Mouse (Mus musculus) large intestine, adult 2 months (tissue): ENCODE results near the gene Plac1. TPM values are rescaled to one million over a fixed set of nuclear protein-coding genes. Genes with fewer than 3 reads are reported as not detected.
"Not testable (repeated sequence)": the region's sequence is repeated elsewhere in the genome, so short reads cannot be mapped to it uniquely, and the experiment has no call there.

Experiments used
- DNase-seq: peaks from one replicate; pipeline ENCODE4 v3.0.0-alpha.2; 2012; ENCODE audit warnings: low read depth, low spot score
- WGBS: fragments of 180-500 bp; shearing (Covaris S2); methylation state at CpG from one replicate; pipeline ENCODE4 v1.1.7; 2018; 5-methylcytosine and 5-hydroxymethylcytosine counted together
- polyA plus RNA-seq: library from polyadenylated mRNA; depleted of rRNA; stranded (reverse); fragments of >200 nt; gene quantifications from 2 replicates; pipeline ENCODE4 v1.2.3, GENCODE M21; 2012

Gene Plac1
- polyA plus RNA-seq, 1 experiment: not detected

DNA sequence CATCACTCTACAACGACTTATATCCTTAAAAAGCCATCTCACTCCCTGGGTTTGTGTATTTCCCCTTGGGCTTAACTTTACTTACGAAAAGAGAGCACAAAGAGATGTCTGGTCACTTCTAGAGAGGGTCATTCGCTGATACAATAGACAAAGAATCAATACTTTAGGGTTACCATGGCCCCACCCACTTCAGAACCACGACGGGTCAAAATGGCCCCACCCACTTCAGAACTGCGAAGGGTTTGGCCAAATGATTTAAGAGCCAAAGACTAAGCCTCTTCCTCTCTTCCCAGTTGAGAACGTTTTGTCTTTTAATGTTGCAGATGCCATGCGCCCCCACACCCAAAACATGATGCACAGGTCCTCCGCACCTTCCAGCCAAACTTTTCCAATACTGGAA lies 184.1 kb downstream of the Plac1 start:
- WGBS: 25% methylated on average over 9 of the region's 9 CpGs
- no peak for DNase-seq

- 48% methylated on average over 5 of the region's 5 CpGs for WGBS
Observed at GRCm38 (mm10) chrX:53053885-53054284, 186.0 kb downstream of the Plac1 start.

GRCm38 (mm10) chrX:53052652-53053500 lies 187.0 kb downstream of the Plac1 start:
- no peak for DNase-seq
- 36% methylated on average over 12 of the region's 13 CpGs for WGBS

More at GRCm38 (mm10) chrX:53053885-53054284, 186.0 kb downstream of the Plac1 start:
- no peak for DNase-seq

- 33% methylated on average over 9 of the region's 9 CpGs for WGBS
- DNase-seq: no peak
Observed at GRCm38 (mm10) chrX:53050353-53050752, 189.6 kb downstream of the Plac1 start.

GRCm38 (mm10) chrX:53049196-53049595 lies 190.7 kb downstream of the Plac1 start:
- 79% methylated on average over 4 of the region's 4 CpGs for WGBS

DNA sequence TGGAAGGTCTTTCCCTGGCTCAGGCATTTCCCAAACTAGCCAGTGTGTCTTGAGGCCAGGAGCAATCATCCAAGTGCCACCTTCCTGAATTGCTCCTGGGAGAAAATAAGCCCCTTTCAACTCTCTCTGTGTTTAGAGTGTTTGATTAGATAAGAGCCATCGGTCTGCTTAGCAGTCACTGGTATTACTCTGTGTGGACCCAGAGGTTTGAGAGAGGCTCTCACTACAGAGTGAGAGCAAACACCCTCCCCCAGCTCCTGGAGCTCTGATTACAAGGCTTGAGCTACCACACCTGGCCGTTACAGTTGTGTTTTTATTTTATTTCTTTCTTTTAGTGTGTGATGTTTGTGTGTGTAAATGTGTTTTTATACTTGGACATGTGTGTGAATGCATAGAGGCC lies 193.0 kb downstream of the Plac1 start:
- no peak for DNase-seq
- 40% methylated on average over 2 of the region's 2 CpGs for WGBS

More at GRCm38 (mm10) chrX:53049196-53049595, 190.7 kb downstream of the Plac1 start:
- no peak for DNase-seq

- DNase-seq: no peak
- WGBS: 70% methylated on average over 4 of the region's 4 CpGs
Observed at GRCm38 (mm10) chrX:53046033-53046432, 193.9 kb downstream of the Plac1 start.

GRCm38 (mm10) chrX:53045187-53045903 lies 194.6 kb downstream of the Plac1 start:
- 51% methylated on average over 10 of the region's 10 CpGs for WGBS
- no peak for DNase-seq

GRCm38 (mm10) chrX:53041006-53041405 lies 198.9 kb downstream of the Plac1 start:
- 80% methylated on average over 6 of the region's 6 CpGs for WGBS
- no peak for DNase-seq

DNA sequence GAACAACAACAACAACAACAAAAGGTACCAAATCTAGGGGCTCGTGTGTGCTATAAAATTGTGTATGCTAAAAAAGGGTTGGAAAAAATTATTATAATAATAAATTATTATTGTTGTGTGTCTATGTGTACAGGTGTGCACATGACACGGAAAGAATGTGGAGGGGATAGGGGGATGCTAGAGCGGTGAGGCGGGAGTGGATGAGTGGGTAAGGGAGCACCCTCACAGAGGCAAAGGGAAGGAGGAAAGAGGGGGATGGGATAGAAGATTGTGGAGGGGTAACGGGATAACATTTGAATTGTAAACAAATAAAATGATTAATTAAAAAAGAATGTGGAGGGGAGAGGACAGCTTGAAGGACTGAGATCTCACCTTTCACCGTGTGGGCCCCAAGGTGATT lies 199.8 kb downstream of the Plac1 start:
- WGBS: 83% methylated on average over 6 of the region's 6 CpGs
- no peak for DNase-seq

DNA sequence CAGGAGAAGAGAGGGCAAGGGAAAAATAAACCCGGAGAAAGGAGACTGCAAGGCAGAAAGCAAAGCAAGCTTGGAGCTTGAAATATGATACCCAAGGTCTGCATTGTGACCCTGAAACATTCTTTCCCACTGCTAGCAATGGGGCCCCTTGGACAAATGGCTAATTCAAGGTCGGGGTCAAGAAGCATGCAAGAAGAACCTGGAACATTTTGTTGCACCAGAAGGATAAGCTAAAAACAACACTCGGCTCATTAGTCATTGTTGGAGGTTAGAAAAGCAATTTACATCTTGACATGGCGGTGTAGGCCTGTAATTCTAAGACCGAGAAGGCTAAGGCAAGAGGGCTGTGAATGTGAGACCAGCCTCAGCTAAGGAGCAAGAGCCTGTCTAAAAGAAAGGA lies 200.3 kb downstream of the Plac1 start:
- DNase-seq: no peak
- WGBS: 57% methylated on average over 5 of the region's 5 CpGs

DNA sequence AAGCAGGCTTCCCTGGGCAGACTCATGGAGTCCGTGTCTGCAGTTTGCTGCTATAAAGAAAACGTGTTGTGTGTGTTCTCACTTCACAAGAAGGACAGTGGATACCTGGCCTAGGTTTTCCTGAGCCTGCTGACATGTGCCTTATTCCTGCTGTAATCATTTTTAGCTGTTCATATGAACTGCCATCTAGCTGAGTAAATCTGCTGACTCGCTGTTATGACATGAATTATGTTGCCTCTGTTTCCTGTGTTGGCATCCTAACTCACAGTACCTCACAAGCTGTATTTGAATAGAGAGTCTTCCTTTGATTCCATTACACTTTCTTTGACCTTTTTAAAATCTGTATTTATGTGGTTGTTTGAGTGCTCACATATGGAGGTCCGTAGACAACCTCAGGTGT lies 201.7 kb downstream of the Plac1 start:
- DNase-seq: no peak
- WGBS: 79% methylated on average over 4 of the region's 4 CpGs

- DNase-seq: no peak
- 76% methylated on average over 5 of the region's 5 CpGs for WGBS
Observed at GRCm38 (mm10) chrX:53029559-53029958, 210.4 kb downstream of the Plac1 start.

- WGBS: 67% methylated on average over 11 of the region's 11 CpGs
- DNase-seq: no peak
Observed at GRCm38 (mm10) chrX:53025471-53026223, 214.3 kb downstream of the Plac1 start.

GRCm38 (mm10) chrX:53024268-53024667 lies 215.6 kb downstream of the Plac1 start:
- DNase-seq: not testable (repeated sequence)
- WGBS: 20% methylated on average over 3 of the region's 3 CpGs

DNA sequence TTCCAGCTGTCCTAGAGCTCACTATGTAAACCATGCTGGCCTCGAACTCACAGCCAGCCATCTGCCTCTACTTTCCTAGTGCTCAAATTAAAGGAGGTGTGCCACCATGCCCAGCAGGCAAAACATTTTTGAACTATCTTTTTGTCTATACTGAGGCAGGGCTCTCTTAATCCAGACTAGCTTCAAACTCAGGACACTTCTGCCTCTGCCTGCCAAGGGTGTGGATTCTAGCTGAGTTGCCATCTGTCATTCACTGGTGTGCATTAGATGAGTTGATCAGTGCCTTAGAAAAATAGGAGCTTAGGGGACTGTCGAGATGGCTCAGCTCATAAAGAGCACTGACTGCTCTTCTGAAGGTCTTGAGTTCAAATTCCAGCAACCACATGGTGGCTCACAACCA lies 216.9 kb downstream of the Plac1 start:
- no peak for DNase-seq
- 79% methylated on average over 2 of the region's 2 CpGs for WGBS
